Mouse (Mus musculus) liver, embryonic 12.5 days (tissue): ENCODE data around the gene Cox20. TPM values are rescaled to one million over a fixed set of nuclear protein-coding genes. Genes with fewer than 3 reads are reported as not detected.

Experiments used
- ATAC-seq: fragments of 200-750 bp; cut with Nextera tagmentation; 2 replicates; pipeline ENCODE4 v1.8.0; 2017; ENCODE audit warnings: moderate number of reproducible peaks, mild to moderate bottlenecking, moderate library complexity
- H3K27ac ChIP-seq: fragments of 300-500 bp; sonication (generic); 2 replicates; pipeline ENCODE4 v1.5.1; 2016; ENCODE audit warnings: mild to moderate bottlenecking
- H3K27me3 ChIP-seq: fragments of 300-500 bp; sonication (generic); replicated peaks from 2 replicates; pipeline ENCODE4 v1.6.1; 2016; ENCODE audit warnings: mild to moderate bottlenecking, moderate library complexity
- H3K36me3 ChIP-seq: fragments of 300-500 bp; sonication (generic); 2 replicates; pipeline ENCODE4 v1.6.1; 2016; ENCODE audit warnings: mild to moderate bottlenecking, moderate library complexity
- H3K4me1 ChIP-seq: fragments of 300-500 bp; sonication (generic); 2 replicates; pipeline ENCODE4 v1.6.1; 2016
- H3K4me2 ChIP-seq: fragments of 300-500 bp; sonication (generic); 2 replicates; pipeline ENCODE4 v1.6.1; 2016; ENCODE audit warnings: mild to moderate bottlenecking, moderate library complexity
- H3K4me3 ChIP-seq: fragments of 300-500 bp; sonication (generic); 2 replicates; pipeline ENCODE4 v1.5.1; 2016; ENCODE audit warnings: mild to moderate bottlenecking, moderate library complexity
- H3K9ac ChIP-seq: fragments of 300-500 bp; sonication (generic); 2 replicates; pipeline ENCODE4 v1.6.1; 2016; ENCODE audit warnings: mild to moderate bottlenecking, moderate library complexity
- H3K9me3 ChIP-seq: fragments of 300-500 bp; sonication (generic); replicated peaks from 2 replicates; pipeline ENCODE4 v1.6.1; 2016; ENCODE audit warnings: mild to moderate bottlenecking, moderate library complexity
- WGBS: fragments of 180-500 bp; shearing (Covaris S2); methylation state at CpG from one replicate; pipeline ENCODE4 v1.1.7; 2016; ENCODE audit not compliant: insufficient replicate concordance; 5-methylcytosine and 5-hydroxymethylcytosine counted together
- polyA plus RNA-seq: library from polyadenylated mRNA; unstranded; fragments of >200 nt; fragmentation: Nextera tagmentation; extraction: Ambion mirVana; gene quantifications from 2 replicates; pipeline ENCODE4 v1.2.1, GENCODE M21; 2016

The Cox20 gene
- polyA plus RNA-seq, 1 experiment from 2014 or later: 110 TPM

DNA sequence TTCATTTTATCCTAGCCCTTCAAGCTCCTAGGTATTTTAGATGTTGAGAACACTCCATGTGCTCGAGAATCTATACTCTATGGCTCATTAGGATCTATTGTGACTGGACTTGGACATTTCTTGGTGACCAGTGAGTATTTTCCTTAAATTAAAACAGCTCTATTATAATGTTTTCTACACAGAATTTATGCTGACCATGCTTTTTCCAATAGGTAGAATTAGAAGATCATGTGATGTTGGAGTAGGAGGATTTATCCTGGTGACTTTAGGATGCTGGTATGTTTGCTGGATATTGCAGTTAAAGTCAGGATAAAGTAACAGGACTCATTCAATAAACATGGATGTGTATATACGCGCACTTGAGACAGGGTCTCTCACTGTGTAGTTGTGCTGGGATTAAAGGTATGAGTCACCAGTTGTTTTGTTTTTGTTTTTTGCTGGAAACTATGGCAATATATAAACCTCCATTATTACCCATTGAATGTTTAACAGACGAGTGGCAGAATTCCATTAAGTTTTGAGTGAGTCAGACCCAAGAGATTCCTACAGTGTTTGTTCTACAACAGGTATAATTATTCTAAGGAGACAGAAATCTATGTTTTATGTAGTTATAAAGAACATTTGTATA, 2.9 kb downstream of the Cox20 start:
- 73% methylated on average over 4 of the region's 4 CpGs for whole genome bisulfite sequencing
- no peaks in the 10 kb centered on the region for H3K9me3 ChIP-seq
- H3K36me3 ChIP-seq: peaks cover 61% of the 10 kb centered on the region
- no peak overlapping the region; the same call in 1 of the 2 replicates for H3K27ac ChIP-seq
- H3K4me3 ChIP-seq: 0 out of 2 replicates have a peak overlapping the region, but pooled peaks have one; percentile 0
- peak overlapping the region; percentile 74 for H3K4me2 ChIP-seq
- peaks cover 36% of the 10 kb centered on the region for H3K4me1 ChIP-seq
- no peak overlapping the region for H3K9ac ChIP-seq
- no peak for ATAC-seq
- no peaks in the 10 kb centered on the region for H3K27me3 ChIP-seq

DNA sequence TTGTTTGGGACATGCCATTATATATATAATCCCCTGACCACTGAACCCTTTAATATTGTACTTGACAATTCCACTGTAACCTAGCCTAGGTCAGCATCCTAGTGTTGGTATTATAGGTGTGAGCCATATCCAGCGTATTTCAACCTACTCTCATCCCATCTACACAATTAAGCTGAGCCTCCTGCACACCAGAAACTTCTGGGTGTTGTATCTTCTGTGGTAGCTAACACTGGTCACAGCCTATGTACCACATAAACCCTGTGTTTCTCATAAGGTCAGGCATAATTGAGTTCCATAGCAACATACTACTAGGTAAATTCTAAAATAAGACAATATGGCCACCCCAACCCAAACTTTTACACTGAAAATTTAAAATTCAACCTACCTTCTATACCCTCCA, 4.3 kb downstream of the Cox20 start:
- no peak overlapping the region for H3K4me2 ChIP-seq
- H3K27ac ChIP-seq: peak overlapping the region; percentile 7; the same call in 1 of the 2 replicates
- no peaks in the 10 kb centered on the region for H3K27me3 ChIP-seq
- H3K36me3 ChIP-seq: peaks cover 75% of the 10 kb centered on the region
- 91% methylated on average over 1 of the region's 1 CpGs for WGBS
- no peak overlapping the region; the same call in 1 of the 2 replicates for H3K9ac ChIP-seq
- H3K4me1 ChIP-seq: peaks cover 30% of the 10 kb centered on the region
- H3K4me3 ChIP-seq: no peak overlapping the region
- no peak for ATAC-seq
- H3K9me3 ChIP-seq: no peaks in the 10 kb centered on the region

DNA sequence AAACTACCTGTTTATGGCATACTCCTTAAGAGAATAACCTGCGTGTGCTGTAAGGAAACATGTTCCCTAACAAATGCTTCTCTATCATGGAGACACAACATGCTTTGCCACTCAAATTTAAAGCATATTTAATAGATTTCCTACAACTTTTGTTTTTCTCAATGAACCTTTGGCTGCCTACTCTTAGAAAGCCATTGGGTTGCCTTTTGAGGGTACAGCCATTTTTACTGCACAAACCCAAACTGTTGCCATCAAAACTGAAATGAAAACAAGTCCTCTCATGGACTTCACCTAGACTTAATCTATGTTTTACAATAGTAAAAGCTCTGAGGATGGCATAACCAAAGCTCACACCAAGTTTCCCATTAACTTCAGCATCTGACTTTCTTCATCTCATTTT, 5.6 kb downstream of the Cox20 start:
- WGBS: 82% methylated on average over 1 of the region's 1 CpGs
- Histone ChIP-seq H3K4me1 (peaks cover 33% of the 10 kb centered on the region), H3K27ac (0 out of 2 replicates have a peak overlapping the region, but pooled peaks have one; percentile 5), H3K9me3 (no peaks in the 10 kb centered on the region), H3K27me3 (no peaks in the 10 kb centered on the region), H3K4me3 (no peak overlapping the region), H3K9ac (no peak overlapping the region; the same call in 1 of the 2 replicates), H3K4me2 (no peak overlapping the region), H3K36me3 (peaks cover 86% of the 10 kb centered on the region)
- ATAC-seq: no peak

DNA sequence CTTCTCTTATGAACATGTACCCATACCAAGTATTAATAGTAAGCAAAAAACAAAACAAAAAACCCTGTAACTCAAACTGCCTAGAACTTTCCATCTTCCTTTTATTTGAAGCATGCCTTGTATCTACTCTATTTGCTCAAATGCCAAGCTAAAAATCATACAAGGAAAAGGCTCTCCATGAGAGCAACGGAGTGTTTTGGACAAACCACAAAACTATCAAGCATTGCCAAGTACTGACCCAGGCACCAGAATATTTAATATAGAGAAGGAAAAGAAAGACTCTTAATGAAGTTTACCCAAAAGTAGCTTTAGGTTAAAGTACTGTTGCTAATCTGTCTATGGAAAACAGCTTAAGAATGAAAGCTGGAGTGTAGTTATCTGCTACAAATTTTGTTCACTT, 7.4 kb downstream of the Cox20 start:
- 77% methylated on average over 1 of the region's 1 CpGs for WGBS
- H3K36me3 ChIP-seq: peaks cover 91% of the 10 kb centered on the region
- ATAC-seq: no peak

DNA sequence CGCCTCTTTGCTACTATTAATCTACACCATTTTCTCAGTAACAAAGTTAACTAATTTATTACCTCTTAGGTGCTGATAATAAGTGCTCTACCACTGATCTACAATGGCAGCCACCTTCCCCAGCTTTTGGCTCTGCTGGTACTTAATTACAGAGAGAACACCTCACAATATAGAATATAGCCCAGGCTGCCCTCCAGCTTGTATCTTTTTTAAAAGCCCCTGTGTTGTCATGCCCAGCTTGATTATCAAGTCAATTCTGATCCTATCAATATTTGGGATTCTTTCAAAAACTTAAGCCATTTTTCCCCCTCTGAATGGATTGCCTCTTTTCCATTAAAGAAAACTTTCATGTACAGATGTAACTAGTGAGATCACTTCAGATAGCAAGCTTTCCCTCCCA, 8.0 kb downstream of the Cox20 start:
- no peak overlapping the region for H3K27ac ChIP-seq
- WGBS: 84% methylated on average over 1 of the region's 1 CpGs
- H3K27me3 ChIP-seq: no peaks in the 10 kb centered on the region
- no peak for ATAC-seq
- no peak overlapping the region for H3K4me2 ChIP-seq
- no peak overlapping the region for H3K9ac ChIP-seq
- no peaks in the 10 kb centered on the region for H3K9me3 ChIP-seq
- peaks cover 91% of the 10 kb centered on the region for H3K36me3 ChIP-seq
- H3K4me1 ChIP-seq: peaks cover 27% of the 10 kb centered on the region
- H3K4me3 ChIP-seq: no peak overlapping the region

More for the DNA sequence above, 7.4 kb downstream of the Cox20 start:
- no peaks in the 10 kb centered on the region for H3K9me3 ChIP-seq
- no peak overlapping the region for H3K4me3 ChIP-seq
- H3K9ac ChIP-seq: no peak overlapping the region
- no peaks in the 10 kb centered on the region for H3K27me3 ChIP-seq
- peaks cover 29% of the 10 kb centered on the region for H3K4me1 ChIP-seq
- no peak overlapping the region for H3K4me2 ChIP-seq
- H3K27ac ChIP-seq: no peak overlapping the region

DNA sequence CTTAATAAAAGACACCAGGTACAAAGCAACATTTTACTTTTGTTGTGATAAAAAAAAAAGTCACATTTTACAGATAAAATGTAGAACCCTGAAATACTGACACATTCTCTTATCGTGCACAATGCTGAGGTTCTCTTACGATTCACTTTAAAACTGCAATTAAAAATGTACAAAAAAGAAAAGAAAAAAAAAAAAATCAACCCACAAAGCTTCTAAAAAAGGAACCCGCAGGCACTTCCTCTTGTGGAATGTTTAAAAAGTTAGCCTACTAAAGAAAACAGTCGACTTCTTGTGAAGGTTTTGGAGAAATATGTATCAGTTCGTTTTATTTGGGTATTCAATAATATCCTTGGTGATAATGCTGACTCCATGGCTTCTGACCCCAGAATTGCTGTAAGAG, 10.1 kb downstream of the Cox20 start:
- Histone ChIP-seq H3K4me2 (no peak overlapping the region), H3K9me3 (no peaks in the 10 kb centered on the region), H3K9ac (no peak overlapping the region), H3K27ac (no peak overlapping the region), H3K36me3 (peaks cover 93% of the 10 kb centered on the region), H3K4me3 (no peak overlapping the region), H3K4me1 (peaks cover 38% of the 10 kb centered on the region), H3K27me3 (no peaks in the 10 kb centered on the region)
- WGBS: 64% methylated on average over 5 of the region's 5 CpGs
- ATAC-seq: no peak

DNA sequence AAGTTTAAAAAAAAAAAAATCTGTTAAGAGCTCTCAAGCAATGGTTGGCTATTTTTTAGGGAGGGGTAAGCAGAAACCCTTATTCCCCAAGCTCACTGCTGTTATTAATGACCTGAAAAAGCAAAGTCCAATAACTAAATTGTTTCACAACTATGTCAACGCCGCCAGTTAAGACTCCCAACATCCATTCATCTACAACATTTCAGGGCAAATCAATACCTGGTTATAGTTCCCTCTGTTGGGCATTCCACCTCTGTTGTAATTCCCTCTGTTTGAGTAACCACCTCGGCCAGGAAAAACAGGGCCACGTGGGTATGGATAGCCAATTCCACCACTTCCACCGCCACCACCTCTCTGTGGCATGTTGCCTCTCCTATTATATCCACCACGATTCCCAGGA, 11.0 kb downstream of the Cox20 start:
- Histone ChIP-seq H3K27ac (no peak overlapping the region), H3K4me2 (no peak overlapping the region), H3K27me3 (no peaks in the 10 kb centered on the region), H3K36me3 (peaks cover 94% of the 10 kb centered on the region), H3K4me1 (peaks cover 46% of the 10 kb centered on the region), H3K4me3 (no peak overlapping the region), H3K9me3 (no peaks in the 10 kb centered on the region), H3K9ac (no peak overlapping the region)
- 77% methylated on average over 6 of the region's 6 CpGs for WGBS
- ATAC-seq: no peak; the same call in 1 of the 2 replicates

DNA sequence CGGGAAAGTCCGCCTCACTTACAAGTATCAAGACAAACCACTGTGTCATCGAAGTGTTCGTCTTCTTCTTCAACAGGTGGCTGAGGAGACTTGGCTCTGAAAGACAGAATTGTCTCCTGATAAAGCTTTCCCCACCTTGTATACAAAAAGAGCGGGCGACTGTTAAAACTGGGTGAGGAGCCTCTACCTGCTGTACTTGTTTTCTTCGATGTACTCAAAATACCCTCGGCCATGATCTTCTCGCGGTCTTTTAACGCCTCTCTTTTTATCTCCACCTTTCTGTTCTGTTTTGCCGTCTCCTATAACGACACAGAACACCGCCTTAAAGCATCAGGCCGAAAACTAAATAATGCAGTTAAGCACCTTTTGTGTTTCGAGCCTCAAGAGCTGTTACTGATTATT, 16.9 kb downstream of the Cox20 start:
- H3K27ac ChIP-seq: peak overlapping the region; percentile 100
- WGBS: under 1% methylated on average over 16 of the region's 16 CpGs
- no peak for ATAC-seq
- peak overlapping the region; percentile 96 for H3K4me3 ChIP-seq
- H3K36me3 ChIP-seq: peaks cover 51% of the 10 kb centered on the region
- peak overlapping the region; percentile 87 for H3K4me2 ChIP-seq
- no peaks in the 10 kb centered on the region for H3K9me3 ChIP-seq
- peak overlapping the region; percentile 100 for H3K9ac ChIP-seq
- H3K4me1 ChIP-seq: peaks cover 51% of the 10 kb centered on the region
- no peaks in the 10 kb centered on the region for H3K27me3 ChIP-seq

DNA sequence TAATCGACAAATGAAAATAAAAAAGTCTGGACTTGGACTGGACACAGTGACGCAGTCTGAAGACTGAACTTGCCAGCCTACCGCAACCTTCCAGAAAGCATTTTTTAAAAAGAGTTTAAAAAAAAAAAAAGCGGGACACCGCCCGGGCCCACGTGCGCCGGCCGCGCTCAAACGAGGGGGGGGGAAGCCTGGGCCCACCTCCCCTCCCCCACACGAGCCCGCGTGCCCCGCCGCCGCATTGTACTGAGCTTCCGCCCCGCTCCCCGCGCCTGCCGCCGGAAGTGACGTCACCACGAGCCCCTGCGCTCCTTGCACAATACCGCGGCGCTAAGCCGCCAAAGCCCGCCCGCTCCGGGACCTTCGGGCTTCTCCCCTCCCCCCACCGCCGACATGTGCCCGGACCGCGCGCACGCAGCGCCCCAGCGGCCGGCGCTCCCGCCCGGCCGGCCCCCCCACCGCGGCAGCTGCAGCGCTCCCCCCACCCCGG, 17.4 kb downstream of the Cox20 start:
- 1% methylated on average over 53 of the region's 53 CpGs for WGBS
- Histone ChIP-seq H3K4me2 (peak overlapping the region; percentile 87), H3K9me3 (no peaks in the 10 kb centered on the region), H3K27me3 (no peaks in the 10 kb centered on the region), H3K4me3 (peak overlapping the region; percentile 96), H3K9ac (peak overlapping the region; percentile 100), H3K27ac (peak overlapping the region; percentile 100), H3K4me1 (peaks cover 47% of the 10 kb centered on the region), H3K36me3 (peaks cover 46% of the 10 kb centered on the region)
- peak; percentile 84 for ATAC-seq

DNA sequence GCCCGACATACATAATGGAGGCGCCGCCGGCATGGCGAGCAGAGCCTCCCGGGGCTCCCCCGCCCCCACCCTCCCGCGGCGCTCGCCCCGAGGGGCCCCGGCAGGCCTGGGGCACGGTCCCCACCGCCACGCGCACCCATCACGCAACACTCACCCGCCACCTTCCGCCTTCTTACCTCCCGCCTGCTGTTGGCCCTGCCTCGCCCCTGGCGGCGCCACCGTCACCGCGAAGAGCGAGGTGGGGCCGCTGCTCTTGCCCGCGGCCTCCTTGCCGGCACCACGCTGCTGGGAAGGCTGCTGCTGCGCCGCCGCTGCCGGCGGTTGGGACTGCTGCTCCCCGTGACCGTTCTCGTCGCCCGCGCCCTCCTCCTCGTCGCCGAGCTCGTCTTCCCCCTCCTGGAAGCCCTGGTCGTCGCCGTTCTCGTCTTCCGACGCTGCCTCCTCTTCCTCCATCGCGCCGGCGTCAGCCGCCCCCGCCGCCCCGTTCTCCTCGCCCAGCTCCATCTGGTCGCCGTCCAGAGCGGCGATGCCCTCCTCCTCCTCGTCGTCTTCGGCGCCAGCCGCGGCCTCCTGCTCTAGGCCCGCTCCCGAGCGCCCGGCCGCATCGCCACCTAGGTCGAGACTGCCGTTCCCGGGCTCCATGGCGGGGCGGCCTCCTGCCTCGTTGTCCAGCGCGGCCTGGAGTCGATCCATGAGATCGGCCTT, 18.0 kb downstream of the Cox20 start:
- Histone ChIP-seq H3K9me3 (no peaks in the 10 kb centered on the region), H3K27me3 (no peaks in the 10 kb centered on the region), H3K27ac (peak overlapping the region; percentile 100), H3K36me3 (peaks cover 41% of the 10 kb centered on the region), H3K4me3 (peak overlapping the region; percentile 96), H3K9ac (peak overlapping the region; percentile 100), H3K4me2 (peak overlapping the region; percentile 87), H3K4me1 (peaks cover 42% of the 10 kb centered on the region)
- peak; percentile 57 for ATAC-seq
- WGBS: under 1% methylated on average over 88 of the region's 89 CpGs

DNA sequence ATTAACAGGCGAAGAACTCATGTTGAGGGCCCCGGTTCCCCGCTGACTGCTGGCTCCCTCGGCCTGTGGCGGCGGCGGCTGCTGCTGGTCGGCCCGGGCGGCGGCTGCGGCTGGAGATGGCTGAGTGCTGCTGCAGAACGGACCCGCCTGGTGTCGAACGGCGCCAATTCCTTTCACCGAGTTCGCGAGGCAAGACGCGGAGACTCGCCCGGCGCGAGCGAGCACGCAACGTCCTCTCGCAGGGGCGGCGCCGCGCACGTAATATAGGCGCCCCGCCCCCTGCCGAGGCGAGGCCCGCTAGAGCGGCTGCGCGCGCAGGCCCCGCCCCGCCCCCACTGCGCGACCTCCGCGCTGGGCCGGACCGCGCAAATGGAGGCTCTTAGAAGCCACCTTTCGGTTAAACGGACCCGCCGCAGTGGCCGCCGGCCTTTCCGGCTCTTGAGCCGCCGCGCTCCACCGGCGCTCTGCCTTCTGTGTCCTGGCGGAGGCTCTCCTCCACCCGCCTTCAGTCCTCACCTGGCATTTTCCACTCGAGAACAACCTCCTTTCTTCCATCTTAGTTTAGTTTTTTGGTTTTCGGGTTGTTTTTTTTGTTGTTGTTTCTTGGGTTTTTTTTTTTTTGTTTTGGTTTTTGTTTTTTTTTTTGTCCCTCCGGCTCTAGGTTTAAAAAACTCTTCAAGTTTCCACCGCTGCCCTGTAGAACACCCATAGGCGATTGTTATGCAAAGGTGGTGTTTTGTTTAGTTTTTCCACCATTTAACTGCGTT, 18.8 kb downstream of the Cox20 start, which contains the start of gene Hnrnpu:
Gene Hnrnpu, minus strand, starts transcription at position 247 of the 767 bp plus-strand sequence.
- Histone ChIP-seq H3K27me3 (no peaks in the 10 kb centered on the region), H3K4me2 (peak within 1 kb of the TSS; percentile 87), H3K4me3 (peak within 1 kb of the TSS; percentile 96), H3K36me3 (peaks cover 32% of the 10 kb centered on the region), H3K27ac (peak within 1 kb of the TSS; percentile 100), H3K4me1 (peaks cover 34% of the 10 kb centered on the region), H3K9me3 (no peaks in the 10 kb centered on the region), H3K9ac (peak within 1 kb of the TSS; percentile 100)
- ATAC-seq: peak; percentile 85
- WGBS: under 1% methylated on average over 73 of the region's 73 CpGs

DNA sequence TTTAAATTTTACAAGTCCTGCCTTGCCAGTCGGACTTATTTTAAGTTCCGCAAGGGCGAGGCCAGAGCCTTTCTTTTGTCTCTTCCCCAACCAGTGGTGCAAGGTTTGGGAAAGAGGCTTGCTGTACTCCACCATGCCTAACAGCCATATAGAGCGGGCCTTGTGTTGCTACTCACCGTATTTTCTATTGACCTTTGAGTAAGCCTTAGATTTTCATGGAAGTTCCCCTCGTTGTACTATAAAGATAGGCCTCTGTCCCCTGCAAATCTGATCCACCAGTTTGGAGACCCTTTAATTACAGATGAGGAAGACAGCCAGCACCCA, 19.4 kb downstream of the Cox20 start:
- H3K27me3 ChIP-seq: no peaks in the 10 kb centered on the region
- H3K4me1 ChIP-seq: peaks cover 29% of the 10 kb centered on the region
- peak overlapping the region; percentile 100 for H3K27ac ChIP-seq
- no peaks in the 10 kb centered on the region for H3K9me3 ChIP-seq
- H3K9ac ChIP-seq: peak overlapping the region; percentile 100
- H3K4me3 ChIP-seq: peak overlapping the region; percentile 96
- WGBS: 7% methylated on average over 6 of the region's 6 CpGs
- no peak for ATAC-seq
- H3K36me3 ChIP-seq: peaks cover 27% of the 10 kb centered on the region
- peak overlapping the region; percentile 87 for H3K4me2 ChIP-seq
